Mouse (Mus musculus): Measurements from ENCODE around the gene Pik3c2b. TPM values are rescaled to one million over a fixed set of nuclear protein-coding genes. Genes with fewer than 3 reads are reported as not detected.
A peak's percentile ranks its signal among the peaks of the same experiment; 100 is the strongest.
"Not testable (repeated sequence)": the region's sequence is repeated elsewhere in the genome, so short reads cannot be mapped to it uniquely, and the experiment has no call there.

Gene Pik3c2b
- polyA plus RNA-seq, 1 experiment, result 0.01 TPM

DNA sequence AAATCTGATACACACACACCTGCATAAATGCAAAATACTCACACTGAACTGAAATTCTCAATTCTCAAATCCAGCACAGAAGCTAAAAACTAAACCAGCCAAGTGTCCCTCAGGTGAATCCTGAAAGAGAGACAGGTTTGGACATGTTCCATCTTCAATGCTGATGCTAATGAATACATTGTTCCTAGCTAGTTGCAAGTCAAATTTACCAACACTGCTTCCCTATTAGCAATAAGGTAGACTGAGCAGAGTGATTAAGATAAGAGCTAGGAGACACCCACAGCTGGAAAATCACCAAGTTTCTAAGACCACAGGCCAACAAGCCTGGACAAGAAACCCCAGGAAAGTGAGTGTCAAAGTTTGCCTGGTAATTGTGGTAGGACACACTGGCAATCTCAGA is 26.2 kb upstream of the Pik3c2b start:
- H3K4me1 ChIP-seq (ENCODE audit: control insufficient read depth), result peaks cover 23% of the 10 kb centered on the region
- no peaks in the 10 kb centered on the region for H3K27me3 ChIP-seq (ENCODE audit: control insufficient read depth)
- H3K4me3 ChIP-seq (replicated peaks), result no peak overlapping the region
- peaks cover 60% of the 10 kb centered on the region for H3K36me3 ChIP-seq (ENCODE audit: control insufficient read depth)
- H3K9me3 ChIP-seq (ENCODE audit: control insufficient read depth, low read length), result no peaks in the 10 kb centered on the region
- TF ChIP-seq GATA1 (IDR thresholded peaks at IDR 0.05; ENCODE audit: low read length), result no peak
- no peak for TF ChIP-seq TAL1 (IDR thresholded peaks at IDR 0.05; ENCODE audit: low read length)

- peaks cover 25% of the 10 kb centered on the region for H3K4me1 ChIP-seq (ENCODE audit: control insufficient read depth)
- no peaks in the 10 kb centered on the region for H3K9me3 ChIP-seq (ENCODE audit: control insufficient read depth, low read length)
- H3K36me3 ChIP-seq (ENCODE audit: control insufficient read depth), result peaks cover 51% of the 10 kb centered on the region
- no peaks in the 10 kb centered on the region for H3K27me3 ChIP-seq (ENCODE audit: control insufficient read depth)
- TF ChIP-seq GATA1 (IDR thresholded peaks at IDR 0.05; ENCODE audit: low read length) (no peak), TAL1 (IDR thresholded peaks at IDR 0.05; ENCODE audit: low read length) (no peak)
- no peak overlapping the region for H3K4me3 ChIP-seq (replicated peaks)
Observed at GRCm38 (mm10) chr1:133020137-133020894, 25.2 kb upstream of the Pik3c2b start.

DNA sequence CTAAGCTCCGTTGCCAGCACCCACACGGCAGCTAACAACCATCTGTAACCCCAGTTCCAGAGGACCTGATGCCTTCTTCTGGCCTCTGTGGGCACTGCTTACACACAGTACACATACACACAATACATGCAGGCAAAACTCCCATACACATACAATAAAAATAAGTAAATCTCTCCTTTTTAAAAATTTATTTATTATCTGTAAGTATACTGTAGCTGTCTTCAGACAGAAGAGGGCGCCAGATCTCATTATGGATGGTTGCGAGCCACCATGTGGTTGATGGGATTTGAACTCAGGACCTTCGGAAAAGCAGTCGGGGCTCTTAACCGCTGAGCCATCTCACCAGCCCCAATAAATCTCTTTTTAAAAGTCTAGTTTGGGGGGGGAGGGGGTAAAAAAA is 24.1 kb upstream of the Pik3c2b start:
- TF ChIP-seq GATA1 (IDR thresholded peaks at IDR 0.05; ENCODE audit: low read length), result no peak
- TF ChIP-seq TAL1 (IDR thresholded peaks at IDR 0.05; ENCODE audit: low read length), result no peak
- H3K9me3 ChIP-seq (ENCODE audit: control insufficient read depth, low read length), result no peaks in the 10 kb centered on the region
- H3K4me1 ChIP-seq (ENCODE audit: control insufficient read depth), result peaks cover 31% of the 10 kb centered on the region
- H3K4me3 ChIP-seq (replicated peaks), result no peak overlapping the region
- no peaks in the 10 kb centered on the region for H3K27me3 ChIP-seq (ENCODE audit: control insufficient read depth)
- H3K36me3 ChIP-seq (ENCODE audit: control insufficient read depth), result peaks cover 41% of the 10 kb centered on the region

GRCm38 (mm10) chr1:133021971-133022370 is 23.5 kb upstream of the Pik3c2b start:
- not testable (repeated sequence) for H3K4me3 ChIP-seq (replicated peaks)

DNA sequence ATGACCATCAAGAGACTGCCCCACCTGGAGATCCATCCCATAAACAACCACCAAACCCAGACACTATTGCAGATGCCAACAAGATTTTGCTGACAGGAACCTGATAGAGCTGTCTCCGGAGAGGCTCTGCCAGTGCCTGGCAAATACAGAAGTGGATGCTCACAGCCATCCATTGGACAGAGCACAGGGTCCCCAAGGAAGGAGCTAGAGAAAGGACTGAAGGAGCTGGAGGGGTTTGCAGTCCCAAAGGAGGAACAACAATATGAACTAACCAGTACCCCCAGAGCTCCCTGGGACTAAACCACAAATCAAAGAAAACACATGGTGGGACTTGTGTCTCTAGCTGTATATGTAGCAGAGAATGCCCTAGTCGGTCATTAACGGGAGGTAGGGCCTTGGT is 21.7 kb upstream of the Pik3c2b start:
- peak overlapping the region; percentile 94 for H3K4me3 ChIP-seq (replicated peaks)
- peaks cover 20% of the 10 kb centered on the region for H3K36me3 ChIP-seq (ENCODE audit: control insufficient read depth)
- H3K27me3 ChIP-seq (ENCODE audit: control insufficient read depth); H3K9me3 ChIP-seq (ENCODE audit: control insufficient read depth, low read length): not testable (repeated sequence)
- peaks cover 52% of the 10 kb centered on the region for H3K4me1 ChIP-seq (ENCODE audit: control insufficient read depth)

More at GRCm38 (mm10) chr1:133021971-133022370, 23.5 kb upstream of the Pik3c2b start:
- H3K36me3 ChIP-seq (ENCODE audit: control insufficient read depth), result peaks cover 35% of the 10 kb centered on the region
- not testable (repeated sequence) for H3K9me3 ChIP-seq (ENCODE audit: control insufficient read depth, low read length); H3K27me3 ChIP-seq (ENCODE audit: control insufficient read depth)
- peaks cover 35% of the 10 kb centered on the region for H3K4me1 ChIP-seq (ENCODE audit: control insufficient read depth)

GRCm38 (mm10) chr1:133024426-133024825 is 21.0 kb upstream of the Pik3c2b start:
- Histone ChIP-seq H3K36me3 (ENCODE audit: control insufficient read depth) (peaks cover 13% of the 10 kb centered on the region), H3K9me3 (ENCODE audit: control insufficient read depth, low read length) (no peaks in the 10 kb centered on the region), H3K4me3 (replicated peaks) (peak overlapping the region; percentile 94), H3K4me1 (ENCODE audit: control insufficient read depth) (peaks cover 52% of the 10 kb centered on the region), H3K27me3 (ENCODE audit: control insufficient read depth) (no peaks in the 10 kb centered on the region)
- TF ChIP-seq GATA1 (IDR thresholded peaks at IDR 0.05; ENCODE audit: low read length), result no peak
- no peak for TF ChIP-seq TAL1 (IDR thresholded peaks at IDR 0.05; ENCODE audit: low read length)

GRCm38 (mm10) chr1:133025051-133025795 is 20.2 kb upstream of the Pik3c2b start:
- TF ChIP-seq TAL1 (IDR thresholded peaks at IDR 0.05; ENCODE audit: low read length) (no peak), GATA1 (IDR thresholded peaks at IDR 0.05; ENCODE audit: low read length) (no peak)
- no peaks in the 10 kb centered on the region for H3K9me3 ChIP-seq (ENCODE audit: control insufficient read depth, low read length)
- peak overlapping the region; percentile 94 for H3K4me3 ChIP-seq (replicated peaks)
- no peaks in the 10 kb centered on the region for H3K27me3 ChIP-seq (ENCODE audit: control insufficient read depth)
- H3K4me1 ChIP-seq (ENCODE audit: control insufficient read depth), result peaks cover 46% of the 10 kb centered on the region
- H3K36me3 ChIP-seq (ENCODE audit: control insufficient read depth), result peaks cover 9% of the 10 kb centered on the region

DNA sequence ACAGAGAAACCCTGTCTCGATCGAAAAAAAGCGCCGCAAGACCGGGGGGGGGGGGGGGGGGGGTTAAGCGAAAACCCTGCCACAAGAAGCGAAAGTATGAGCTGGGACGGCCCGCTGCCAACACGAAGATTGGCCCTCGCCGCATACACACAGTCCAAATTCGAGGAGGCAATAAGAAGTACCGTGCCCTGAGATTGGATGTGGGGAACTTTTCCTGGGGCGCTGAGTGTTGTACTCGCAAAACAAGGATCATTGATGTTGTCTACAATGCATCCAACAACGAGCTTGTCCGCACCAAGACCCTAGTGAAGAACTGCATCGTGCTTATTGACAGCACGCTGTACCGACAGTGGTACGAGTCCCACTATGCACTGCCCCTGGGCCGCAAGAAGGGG is 19.7 kb upstream of the Pik3c2b start:
- peaks cover 42% of the 10 kb centered on the region for H3K4me1 ChIP-seq (ENCODE audit: control insufficient read depth)
- H3K4me3 ChIP-seq (replicated peaks), result peak overlapping the region; percentile 94
- not testable (repeated sequence) for H3K36me3 ChIP-seq (ENCODE audit: control insufficient read depth); H3K9me3 ChIP-seq (ENCODE audit: control insufficient read depth, low read length); H3K27me3 ChIP-seq (ENCODE audit: control insufficient read depth)

DNA sequence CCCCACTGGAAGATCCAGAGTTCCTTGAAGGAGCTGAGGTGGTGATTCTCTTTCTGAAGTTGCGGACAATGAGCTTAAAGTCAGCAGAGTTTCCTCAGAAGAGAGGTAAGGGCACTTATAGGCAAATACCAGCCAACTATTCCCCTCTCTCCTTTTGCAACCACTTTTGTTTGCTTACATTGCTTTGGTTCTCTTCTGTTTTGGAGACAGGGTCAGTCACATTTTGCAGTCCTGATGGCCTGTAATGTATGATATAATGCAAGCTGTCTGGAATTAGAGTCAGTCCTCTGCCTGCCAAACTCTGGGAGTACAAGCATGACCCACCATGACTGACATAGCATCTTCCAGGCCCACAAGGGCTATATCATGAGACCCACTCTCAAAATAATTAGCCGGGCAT is 18.3 kb upstream of the Pik3c2b start:
- Histone ChIP-seq H3K36me3 (ENCODE audit: control insufficient read depth) (no peaks in the 10 kb centered on the region; the same call in 1 of the 2 replicates), H3K4me1 (ENCODE audit: control insufficient read depth) (peaks cover 40% of the 10 kb centered on the region), H3K9me3 (ENCODE audit: control insufficient read depth, low read length) (no peaks in the 10 kb centered on the region), H3K4me3 (replicated peaks) (no peak overlapping the region), H3K27me3 (ENCODE audit: control insufficient read depth) (no peaks in the 10 kb centered on the region)
- TF ChIP-seq GATA1 (IDR thresholded peaks at IDR 0.05; ENCODE audit: low read length), result no peak
- TF ChIP-seq TAL1 (IDR thresholded peaks at IDR 0.05; ENCODE audit: low read length), result no peak
